Mouse (Mus musculus) limb, embryonic 11.5 days (tissue): ENCODE measurements at regions not wholly inside any gene's neighbourhood (a gene's known extent, or its start where the extent isn't known, plus 50 kb on each side); places are given as distances from the start of the nearest gene placed in this dataset.

Experiments used
- ATAC-seq: fragments of 200-750 bp; cut with Nextera tagmentation; 2 replicates; pipeline ENCODE4 v1.8.0; 2017; ENCODE audit warnings: low read depth; ENCODE audit not compliant: insufficient number of reproducible peaks, low FRiP score, low TSS enrichment
- DNase-seq: peaks from one replicate; pipeline ENCODE4 v3.0.0-alpha.2; 2015; ENCODE audit warnings: low spot score
- H3K27ac ChIP-seq: fragments of 300-500 bp; sonication (generic); replicated peaks from 2 replicates; pipeline ENCODE4 v1.5.1; 2014; ENCODE audit warnings: low read depth, mild to moderate bottlenecking, low read length
- H3K27me3 ChIP-seq: fragments of 300-500 bp; sonication (generic); 2 replicates; pipeline ENCODE4 v1.6.1; 2014; ENCODE audit warnings: mild to moderate bottlenecking, low read length, mixed read lengths; ENCODE audit not compliant: control insufficient read depth, insufficient read depth
- H3K36me3 ChIP-seq: fragments of 300-500 bp; sonication (generic); 2 replicates; pipeline ENCODE4 v1.6.1; 2014; ENCODE audit warnings: mild to moderate bottlenecking, low read length, moderate library complexity, mixed read lengths; ENCODE audit not compliant: control insufficient read depth, insufficient read depth
- H3K4me1 ChIP-seq: fragments of 300-500 bp; sonication (generic); 2 replicates; pipeline ENCODE4 v1.6.1; 2014; ENCODE audit warnings: low read length, mixed read lengths; ENCODE audit not compliant: control insufficient read depth, insufficient read depth
- H3K4me2 ChIP-seq: fragments of 300-500 bp; sonication (generic); 2 replicates; pipeline ENCODE4 v1.6.1; 2014; ENCODE audit warnings: low read depth, mild to moderate bottlenecking, moderate library complexity; ENCODE audit not compliant: severe bottlenecking
- H3K4me3 ChIP-seq: fragments of 300-500 bp; sonication (generic); 2 replicates; pipeline ENCODE4 v1.5.1; 2014; ENCODE audit warnings: low read depth, low read length
- H3K9ac ChIP-seq: fragments of 300-500 bp; sonication (generic); 2 replicates; pipeline ENCODE4 v1.6.1; 2014; ENCODE audit warnings: mild to moderate bottlenecking, low read length
- H3K9me3 ChIP-seq: fragments of 300-500 bp; sonication (generic); 2 replicates; pipeline ENCODE4 v1.6.1; 2016; ENCODE audit warnings: low read length; ENCODE audit not compliant: control insufficient read depth
- WGBS: fragments of 180-500 bp; shearing (Covaris S2); extraction: QIAGEN DNeasy Blood & Tissue Kit; methylation state at CpG from one replicate; pipeline ENCODE4 v1.1.7; 2014; 5-methylcytosine and 5-hydroxymethylcytosine counted together

DNA sequence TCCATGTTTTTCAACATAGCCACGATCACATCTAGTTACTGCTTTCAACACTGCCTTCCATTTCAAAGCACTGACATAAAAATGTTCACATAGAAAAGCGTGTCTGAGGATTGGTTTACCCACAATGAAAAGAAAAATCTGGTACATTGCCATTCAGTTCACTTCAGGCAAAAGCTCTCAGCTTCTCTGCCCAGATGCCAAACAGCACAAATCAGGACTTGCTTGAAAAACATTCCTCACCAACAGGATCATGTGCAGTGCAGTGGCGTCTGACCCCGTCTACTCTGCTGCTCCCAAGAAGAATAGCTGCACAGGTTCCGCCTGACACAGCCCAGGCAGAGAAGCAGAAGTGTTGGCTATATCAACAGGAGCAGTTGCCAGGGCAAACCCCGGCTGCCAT, 684.0 kb downstream of the Efnb2 start:
- Histone ChIP-seq H3K9me3 (no peaks in the 10 kb centered on the region), H3K27me3 (no peaks in the 10 kb centered on the region), H3K9ac (no peak overlapping the region), H3K4me2 (no peak overlapping the region), H3K27ac (no peak overlapping the region), H3K36me3 (no peaks in the 10 kb centered on the region), H3K4me1 (no peaks in the 10 kb centered on the region), H3K4me3 (no peak overlapping the region)
- no peak for ATAC-seq
- WGBS, result 81% methylated on average over 6 of the region's 6 CpGs
- DNase-seq, result no peak

- no peak overlapping the region for H3K27ac ChIP-seq
- H3K27me3 ChIP-seq, result no peaks in the 10 kb centered on the region
- no peak for ATAC-seq
- H3K36me3 ChIP-seq, result no peaks in the 10 kb centered on the region
- no peak overlapping the region for H3K4me2 ChIP-seq
- no peak for DNase-seq
- no peak overlapping the region for H3K4me3 ChIP-seq
- WGBS, result 83% methylated on average over 4 of the region's 4 CpGs
- no peaks in the 10 kb centered on the region for H3K9me3 ChIP-seq
- no peak overlapping the region for H3K9ac ChIP-seq
- no peaks in the 10 kb centered on the region for H3K4me1 ChIP-seq
These were observed 687.3 kb downstream of the Efnb2 start for GRCm38 (mm10) chr8:7973791-7974190.

GRCm38 (mm10) chr8:7964276-7964675, 696.8 kb downstream of the Efnb2 start:
- ATAC-seq, result no peak
- WGBS, result 89% methylated on average over 2 of the region's 2 CpGs
- H3K4me2 ChIP-seq, result no peak overlapping the region
- DNase-seq, result no peak
- H3K27ac ChIP-seq, result no peak overlapping the region
- H3K4me1 ChIP-seq, result no peaks in the 10 kb centered on the region
- H3K27me3 ChIP-seq, result no peaks in the 10 kb centered on the region
- H3K36me3 ChIP-seq, result no peaks in the 10 kb centered on the region
- no peak overlapping the region for H3K4me3 ChIP-seq
- no peaks in the 10 kb centered on the region for H3K9me3 ChIP-seq
- no peak overlapping the region for H3K9ac ChIP-seq

GRCm38 (mm10) chr8:7956745-7957144, 704.3 kb downstream of the Efnb2 start:
- ATAC-seq, result no peak
- no peaks in the 10 kb centered on the region for H3K9me3 ChIP-seq
- no peak overlapping the region for H3K9ac ChIP-seq
- DNase-seq, result no peak
- H3K4me2 ChIP-seq, result no peak overlapping the region
- no peaks in the 10 kb centered on the region for H3K4me1 ChIP-seq
- H3K27me3 ChIP-seq, result no peaks in the 10 kb centered on the region
- H3K36me3 ChIP-seq, result no peaks in the 10 kb centered on the region
- no peak overlapping the region for H3K27ac ChIP-seq
- H3K4me3 ChIP-seq, result no peak overlapping the region

GRCm38 (mm10) chr8:7954851-7955250, 706.2 kb downstream of the Efnb2 start:
- no peak for DNase-seq
- Histone ChIP-seq H3K36me3 (no peaks in the 10 kb centered on the region), H3K4me3 (no peak overlapping the region), H3K9me3 (no peaks in the 10 kb centered on the region), H3K4me2 (no peak overlapping the region), H3K27ac (no peak overlapping the region), H3K4me1 (no peaks in the 10 kb centered on the region), H3K9ac (no peak overlapping the region), H3K27me3 (no peaks in the 10 kb centered on the region)
- 88% methylated on average over 3 of the region's 3 CpGs for WGBS
- no peak for ATAC-seq

DNA sequence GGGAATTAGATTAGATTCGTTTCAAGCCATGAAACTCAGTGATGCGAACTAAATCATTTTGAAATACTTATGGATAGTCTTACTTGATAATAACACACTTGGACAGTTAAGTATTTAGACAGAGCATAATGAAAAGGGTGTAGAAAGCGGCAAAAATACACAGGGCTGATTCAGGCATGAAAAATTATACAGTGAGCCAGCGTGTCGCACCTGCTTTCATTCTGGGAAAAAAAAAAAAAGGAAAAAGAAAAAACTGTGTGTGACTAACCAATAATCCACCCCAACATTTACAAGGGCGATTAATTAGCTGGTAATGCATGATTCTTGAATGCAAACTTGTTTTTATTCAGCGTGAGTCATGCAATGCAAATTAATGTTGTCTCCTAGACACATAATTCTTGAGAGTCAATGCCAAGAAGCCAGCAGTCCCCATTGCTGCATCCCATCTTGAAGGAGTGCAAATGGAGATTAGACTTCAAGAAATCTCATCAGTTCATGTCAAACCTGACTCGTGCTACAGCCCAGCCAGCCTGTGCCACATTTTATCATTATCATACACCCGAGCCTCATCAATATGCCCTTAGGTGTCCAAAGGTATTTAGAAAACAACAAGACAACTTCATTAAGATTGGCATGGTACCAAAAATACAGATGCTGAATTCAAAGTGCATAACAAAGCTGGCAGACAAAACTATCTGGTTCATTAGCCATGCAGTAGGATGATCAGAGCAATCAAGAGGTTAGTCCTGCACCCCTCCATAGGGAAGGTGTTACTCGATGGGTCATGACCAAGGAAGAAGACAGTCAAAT, 714.9 kb downstream of the Efnb2 start:
- Histone ChIP-seq H3K4me2 (no peak overlapping the region), H3K27me3 (no peaks in the 10 kb centered on the region), H3K9ac (no peak overlapping the region), H3K27ac (no peak overlapping the region), H3K4me1 (no peaks in the 10 kb centered on the region), H3K9me3 (no peaks in the 10 kb centered on the region), H3K4me3 (no peak overlapping the region), H3K36me3 (no peaks in the 10 kb centered on the region)
- DNase-seq (no peak), ATAC-seq (no peak)
- WGBS, result 86% methylated on average over 10 of the region's 10 CpGs

- 84% methylated on average over 2 of the region's 2 CpGs for WGBS
- H3K4me1 ChIP-seq, result no peaks in the 10 kb centered on the region
- no peak for ATAC-seq
These were observed 724.4 kb downstream of the Efnb2 start for GRCm38 (mm10) chr8:7936596-7936995.

DNA sequence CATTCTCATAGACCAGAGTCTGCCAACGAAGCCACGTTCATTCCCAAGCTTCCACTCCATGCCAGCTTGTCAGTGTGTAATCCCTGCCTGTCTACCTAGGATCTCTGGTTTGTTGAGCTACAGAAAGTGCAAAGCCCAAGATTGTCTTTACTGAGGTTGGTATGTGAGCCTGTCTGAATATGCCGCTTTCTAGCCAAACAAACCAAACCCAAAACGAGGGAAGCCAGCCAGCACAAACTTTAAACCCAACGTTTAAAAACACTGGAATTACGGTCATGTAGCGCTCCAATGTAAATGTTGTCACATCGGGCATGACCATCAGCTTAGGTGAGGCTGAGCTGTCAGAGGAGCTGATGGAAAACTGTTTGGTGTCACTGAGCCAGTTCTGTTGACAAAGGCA, 741.6 kb downstream of the Efnb2 start:
- WGBS, result 80% methylated on average over 8 of the region's 8 CpGs
- no peak for ATAC-seq

More at GRCm38 (mm10) chr8:7936596-7936995, 724.4 kb downstream of the Efnb2 start:
- no peak overlapping the region for H3K9ac ChIP-seq
- H3K4me3 ChIP-seq, result no peak overlapping the region
- H3K9me3 ChIP-seq, result no peaks in the 10 kb centered on the region
- H3K36me3 ChIP-seq, result no peaks in the 10 kb centered on the region
- no peaks in the 10 kb centered on the region for H3K27me3 ChIP-seq
- no peak overlapping the region for H3K27ac ChIP-seq
- DNase-seq, result no peak
- no peak overlapping the region for H3K4me2 ChIP-seq

DNA sequence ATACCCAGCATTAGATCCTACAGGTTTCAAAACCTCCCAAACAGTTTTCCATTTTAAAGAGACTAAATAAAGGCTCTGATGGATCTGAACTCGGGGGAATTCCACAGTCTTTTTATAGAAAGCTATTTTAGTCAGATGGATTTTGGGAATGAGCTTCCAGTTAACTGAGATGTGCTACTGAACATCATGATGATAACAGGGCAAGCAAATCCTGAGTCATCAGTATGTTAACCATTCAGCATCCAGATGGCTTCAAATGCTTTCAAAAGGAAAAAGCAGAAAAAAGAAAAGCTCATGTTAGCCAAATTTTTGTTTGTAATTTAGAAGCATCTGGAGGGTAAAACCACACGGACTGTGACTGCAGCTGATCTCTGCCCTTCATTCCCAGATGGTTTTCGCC, 766.7 kb downstream of the Efnb2 start:
- Histone ChIP-seq H3K4me1 (no peaks in the 10 kb centered on the region), H3K9ac (no peak overlapping the region), H3K27ac (no peak overlapping the region), H3K4me2 (no peak overlapping the region), H3K4me3 (no peak overlapping the region), H3K36me3 (no peaks in the 10 kb centered on the region), H3K9me3 (no peaks in the 10 kb centered on the region), H3K27me3 (no peaks in the 10 kb centered on the region)
- 78% methylated on average over 3 of the region's 3 CpGs for WGBS
- ATAC-seq (no peak), DNase-seq (no peak)

More for the DNA sequence above, 741.6 kb downstream of the Efnb2 start:
- no peak overlapping the region for H3K4me2 ChIP-seq
- H3K27me3 ChIP-seq, result no peaks in the 10 kb centered on the region
- no peak overlapping the region for H3K27ac ChIP-seq
- no peak overlapping the region for H3K4me3 ChIP-seq
- no peak overlapping the region for H3K9ac ChIP-seq
- no peaks in the 10 kb centered on the region for H3K36me3 ChIP-seq
- no peaks in the 10 kb centered on the region for H3K9me3 ChIP-seq
- no peaks in the 10 kb centered on the region for H3K4me1 ChIP-seq
- DNase-seq, result no peak
